In genomic region chr9:106417841-106418625, GRCm38 (mm10) we compare ENCODE assay signal across 8 mouse cellular contexts. TPM values are rescaled to one million over a fixed set of nuclear protein-coding genes. Genes with fewer than 3 reads are reported as not detected.
DNase-seq lines count a peak whose midpoint lies in the region; ATAC-seq and TF ChIP-seq lines count a peak whose summit lies in the region.

No protein-coding gene starts in this region.

- peak; percentile 45 for ATAC-seq in heart, embryonic 13.5 days (ENCODE audit: extremely low read depth, insufficient number of reproducible peaks, low FRiP score, low TSS enrichment)
- ATAC-seq in kidney, postnatal 0 days (replicated peaks; ENCODE audit: low FRiP score, low read depth) = peak; percentile 31
- ATAC-seq in midbrain, postnatal 0 days (ENCODE audit: low FRiP score) = peak; percentile 48

- peak overlapping the region; percentile 76 for H3K4me2 ChIP-seq in heart, embryonic 13.5 days
- peak overlapping the region; percentile 53 for H3K4me2 ChIP-seq in kidney, postnatal 0 days (ENCODE audit: low read length)
- H3K4me2 ChIP-seq in midbrain, postnatal 0 days (ENCODE audit: low read depth, low read length, poor library complexity, severe bottlenecking) = peak overlapping the region; percentile 57

- no peaks in the 10 kb centered on the region for H3K9me3 ChIP-seq in forebrain, embryonic 10.5 days
- no peaks in the 10 kb centered on the region for H3K9me3 ChIP-seq in heart, embryonic 13.5 days
- H3K9me3 ChIP-seq in kidney, postnatal 0 days (replicated peaks; ENCODE audit: low read length) = no peaks in the 10 kb centered on the region
- H3K9me3 ChIP-seq in midbrain, postnatal 0 days (ENCODE audit: low read length) = no peaks in the 10 kb centered on the region

- peak overlapping the region; percentile 86 for H3K27ac ChIP-seq in forebrain, embryonic 10.5 days
- H3K27ac ChIP-seq in heart, embryonic 13.5 days (replicated peaks) = peak overlapping the region; percentile 74
- no peak overlapping the region for H3K27ac ChIP-seq in kidney, postnatal 0 days
- H3K27ac ChIP-seq in midbrain, postnatal 0 days (ENCODE audit: low read depth, low read length) = peak overlapping the region; percentile 62

- peak overlapping the region; percentile 78 for H3K9ac ChIP-seq in heart, embryonic 13.5 days
- no peak overlapping the region for H3K9ac ChIP-seq in kidney, postnatal 0 days (ENCODE audit: low read depth, low read length)
- peak overlapping the region; percentile 34; the same call in 1 of the 2 replicates for H3K9ac ChIP-seq in midbrain, postnatal 0 days (replicated peaks; ENCODE audit: low read length, poor library complexity, severe bottlenecking)

- 15% methylated on average over 29 of the region's 29 CpGs for WGBS in forebrain, embryonic 10.5 days
- 14% methylated on average over 29 of the region's 29 CpGs for WGBS in heart, embryonic 13.5 days
- 15% methylated on average over 29 of the region's 29 CpGs for WGBS in kidney, postnatal 0 days
- 18% methylated on average over 22 of the region's 29 CpGs for WGBS in midbrain, postnatal 0 days

- H3K4me3 ChIP-seq in forebrain, embryonic 10.5 days = peak overlapping the region; percentile 47
- H3K4me3 ChIP-seq in heart, embryonic 13.5 days = peak overlapping the region; percentile 44
- H3K4me3 ChIP-seq in kidney, postnatal 0 days (replicated peaks; ENCODE audit: low read depth, low read length) = no peak overlapping the region
- peak overlapping the region; percentile 5; the same call in 1 of the 2 replicates for H3K4me3 ChIP-seq in midbrain, postnatal 0 days (ENCODE audit: low read depth, low read length)

- peaks cover 31% of the 10 kb centered on the region for H3K27me3 ChIP-seq in forebrain, embryonic 10.5 days (ENCODE audit: poor library complexity, severe bottlenecking)
- peaks cover 5% of the 10 kb centered on the region for H3K27me3 ChIP-seq in heart, embryonic 13.5 days (replicated peaks)
- no peaks in the 10 kb centered on the region for H3K27me3 ChIP-seq in kidney, postnatal 0 days (ENCODE audit: insufficient read depth, low read length)
- no peaks in the 10 kb centered on the region for H3K27me3 ChIP-seq in midbrain, postnatal 0 days (ENCODE audit: insufficient read depth, low read length)

- DNase-seq in adrenal gland, adult (ENCODE audit: inconsistent age in 2 of 2, low spot score in 1 of 2) = peak; percentile 79 to 85
- DNase-seq in adrenal gland, adult 8-10 months = no peak
- DNase-seq in forebrain, embryonic 10.5 days (ENCODE audit: extremely low spot score, low spot score) = peak; percentile 65
- DNase-seq in kidney, postnatal 0 days (ENCODE audit: low spot score) = peak; percentile 94
- peak; percentile 71 for DNase-seq in liver
- DNase-seq in midbrain, postnatal 0 days (ENCODE audit: low spot score) = peak; percentile 88
- peak; percentile 85 for DNase-seq in testis, postnatal 14 days (ENCODE audit: low spot score)

- H3K4me1 ChIP-seq in forebrain, embryonic 10.5 days = peaks cover 53% of the 10 kb centered on the region
- H3K4me1 ChIP-seq in heart, embryonic 13.5 days = peaks cover 44% of the 10 kb centered on the region
- peaks cover 32% of the 10 kb centered on the region for H3K4me1 ChIP-seq in kidney, postnatal 0 days (replicated peaks; ENCODE audit: insufficient read depth, low read length)
- peaks cover 23% of the 10 kb centered on the region for H3K4me1 ChIP-seq in midbrain, postnatal 0 days (ENCODE audit: insufficient read depth, low read length)

- peak; percentile 63 for TF ChIP-seq CTCF in kidney, postnatal 0 days (IDR thresholded peaks at IDR 0.05; ENCODE audit: low read depth)
- peak; percentile 67 for TF ChIP-seq CTCF in midbrain, postnatal 0 days (IDR thresholded peaks at IDR 0.05)

- no peaks in the 10 kb centered on the region for H3K36me3 ChIP-seq in forebrain, embryonic 10.5 days (replicated peaks)
- no peaks in the 10 kb centered on the region for H3K36me3 ChIP-seq in heart, embryonic 13.5 days
- H3K36me3 ChIP-seq in kidney, postnatal 0 days (ENCODE audit: insufficient read depth, low read length) = no peaks in the 10 kb centered on the region
- no peaks in the 10 kb centered on the region for H3K36me3 ChIP-seq in midbrain, postnatal 0 days (ENCODE audit: insufficient read depth, low read length)

RNA-seq across cellular contexts. Expression of gene Rpl29, which starts 11.2 kb away (rescaled TPM):
- 100 to 1,000 TPM; 369 to 422 (median 377) TPM for total RNA-seq in adrenal gland, adult 8-10 months (2022)
- polyA plus RNA-seq in forebrain, embryonic 10.5 days (2016; fragmentation: Nextera tagmentation; extraction: Ambion mirVana) = 1,043 and 1,081 TPM in 2 replicates
- polyA plus RNA-seq in heart, embryonic 13.5 days (2015; fragmentation: Nextera tagmentation; extraction: Ambion mirVana) = 659 and 696 TPM in 2 replicates
- polyA plus RNA-seq in kidney, postnatal 0 days (2015; fragmentation: Nextera tagmentation; extraction: Ambion mirVana) = 1,104 and 1,207 TPM in 2 replicates
- total RNA-seq in midbrain, postnatal 0 days (2014; rRNA removed) = 795 and 936 TPM in 2 replicates
- polyA plus RNA-seq in midbrain, postnatal 0 days (2015; fragmentation: Nextera tagmentation; extraction: Ambion mirVana) = 645 TPM in 2 replicates

RNA-seq across cellular contexts. Expression of gene Acy1, which starts 20.1 kb away (rescaled TPM):
- total RNA-seq in adrenal gland, adult 8-10 months (2022) = 10 to 100 TPM; 15.4 to 21.4 (median 18.2) TPM
- polyA plus RNA-seq in forebrain, embryonic 10.5 days (2016; fragmentation: Nextera tagmentation; extraction: Ambion mirVana) = 45.6 and 51.3 TPM in 2 replicates
- polyA plus RNA-seq in heart, embryonic 13.5 days (2015; fragmentation: Nextera tagmentation; extraction: Ambion mirVana) = 25.7 and 27.2 TPM in 2 replicates
- polyA plus RNA-seq in kidney, postnatal 0 days (2015; fragmentation: Nextera tagmentation; extraction: Ambion mirVana) = 62.9 and 67.0 TPM in 2 replicates
- 11.4 and 22.6 TPM in 2 replicates for total RNA-seq in midbrain, postnatal 0 days (2014; rRNA removed)
- 13.3 and 17.0 TPM in 2 replicates for polyA plus RNA-seq in midbrain, postnatal 0 days (2015; fragmentation: Nextera tagmentation; extraction: Ambion mirVana)

RNA-seq across cellular contexts. Expression of gene Abhd14b, which starts 29.2 kb away (rescaled TPM):
- total RNA-seq in adrenal gland, adult 8-10 months (2022) = 10 to 100 TPM; 46.4 to 65.7 (median 49.1) TPM
- polyA plus RNA-seq in forebrain, embryonic 10.5 days (2016; fragmentation: Nextera tagmentation; extraction: Ambion mirVana) = 4.4 and 6.0 TPM in 2 replicates
- 7.4 and 7.7 TPM in 2 replicates for polyA plus RNA-seq in heart, embryonic 13.5 days (2015; fragmentation: Nextera tagmentation; extraction: Ambion mirVana)
- polyA plus RNA-seq in kidney, postnatal 0 days (2015; fragmentation: Nextera tagmentation; extraction: Ambion mirVana) = 72.8 and 75.2 TPM in 2 replicates
- total RNA-seq in midbrain, postnatal 0 days (2014; rRNA removed) = 16.2 and 18.4 TPM in 2 replicates
- polyA plus RNA-seq in midbrain, postnatal 0 days (2015; fragmentation: Nextera tagmentation; extraction: Ambion mirVana) = 12.6 and 13.8 TPM in 2 replicates

RNA-seq across cellular contexts. Expression of gene Abhd14a, which starts 29.4 kb away (rescaled TPM):
- total RNA-seq in adrenal gland, adult 8-10 months (2022) = 10 to 100 TPM; 24.8 to 32.3 (median 26.4) TPM
- 40.7 and 42.8 TPM in 2 replicates for polyA plus RNA-seq in forebrain, embryonic 10.5 days (2016; fragmentation: Nextera tagmentation; extraction: Ambion mirVana)
- polyA plus RNA-seq in heart, embryonic 13.5 days (2015; fragmentation: Nextera tagmentation; extraction: Ambion mirVana) = 44.8 and 53.3 TPM in 2 replicates
- 57.0 and 60.8 TPM in 2 replicates for polyA plus RNA-seq in kidney, postnatal 0 days (2015; fragmentation: Nextera tagmentation; extraction: Ambion mirVana)
- total RNA-seq in midbrain, postnatal 0 days (2014; rRNA removed) = 69.8 and 73.8 TPM in 2 replicates
- 72.3 and 74.5 TPM in 2 replicates for polyA plus RNA-seq in midbrain, postnatal 0 days (2015; fragmentation: Nextera tagmentation; extraction: Ambion mirVana)

RNA-seq across cellular contexts. Expression of gene Pcbp4, which starts 35.1 kb away (rescaled TPM):
- 10 to 100 TPM; 20.4 to 47.9 (median 34.8) TPM for total RNA-seq in adrenal gland, adult 8-10 months (2022)
- polyA plus RNA-seq in forebrain, embryonic 10.5 days (2016; fragmentation: Nextera tagmentation; extraction: Ambion mirVana) = 337 and 351 TPM in 2 replicates
- polyA plus RNA-seq in heart, embryonic 13.5 days (2015; fragmentation: Nextera tagmentation; extraction: Ambion mirVana) = 82.0 and 85.0 TPM in 2 replicates
- polyA plus RNA-seq in kidney, postnatal 0 days (2015; fragmentation: Nextera tagmentation; extraction: Ambion mirVana) = 78.6 and 79.7 TPM in 2 replicates
- 543 and 647 TPM in 2 replicates for total RNA-seq in midbrain, postnatal 0 days (2014; rRNA removed)
- 242 and 248 TPM in 2 replicates for polyA plus RNA-seq in midbrain, postnatal 0 days (2015; fragmentation: Nextera tagmentation; extraction: Ambion mirVana)
